13 mouse cellular contexts compared by ENCODE assay signal in genomic region chr12:86886446-86886965, GRCm38 (mm10). TPM values are rescaled to one million over a fixed set of nuclear protein-coding genes. Genes with fewer than 3 reads are reported as not detected.
DNase-seq lines count a peak whose midpoint lies in the region; ATAC-seq and TF ChIP-seq lines count a peak whose summit lies in the region.
"Had no signal": no experiment of that assay in that cellular context is flagged by ENCODE, and none has a peak within 500 bp of the region (broad histone marks: within the 10 kb centered on the region; RNA-seq: fewer than 3 reads in every experiment).

No protein-coding gene starts in this region.

- no peaks in the 10 kb centered on the region for H3K27me3 ChIP-seq in heart, embryonic 16.5 days (ENCODE audit: control insufficient read depth, insufficient read depth, low read length)
- H3K27me3 ChIP-seq in lung, postnatal 0 days (replicated peaks; ENCODE audit: insufficient read depth, low read length), result no peaks in the 10 kb centered on the region
- H3K27me3 ChIP-seq in forebrain, embryonic 15.5 days, result no peaks in the 10 kb centered on the region
- no peaks in the 10 kb centered on the region for H3K27me3 ChIP-seq in stomach, embryonic 14.5 days (ENCODE audit: control insufficient read depth, insufficient read depth, low read length)

- H3K36me3 ChIP-seq in heart, embryonic 16.5 days (ENCODE audit: control insufficient read depth, insufficient read depth), result no peaks in the 10 kb centered on the region
- H3K36me3 ChIP-seq in lung, postnatal 0 days (ENCODE audit: insufficient read depth, low read length), result no peaks in the 10 kb centered on the region
- H3K36me3 ChIP-seq in forebrain, embryonic 15.5 days, result no peaks in the 10 kb centered on the region
- peaks cover 4% of the 10 kb centered on the region for H3K36me3 ChIP-seq in stomach, embryonic 14.5 days (ENCODE audit: control insufficient read depth, insufficient read depth, low read length)

- TF ChIP-seq EP300 in lung, postnatal 0 days (IDR thresholded peaks at IDR 0.05), result no peak

- TF ChIP-seq CTCF in lung, postnatal 0 days (IDR thresholded peaks at IDR 0.05), result no peak

- ATAC-seq in heart, embryonic 16.5 days (replicated peaks; ENCODE audit: extremely low read depth, insufficient read depth, low FRiP score), result no peak
- ATAC-seq in lung, postnatal 0 days, result no peak
- no peak for ATAC-seq in forebrain, embryonic 15.5 days (replicated peaks)
- no peak for ATAC-seq in stomach, embryonic 14.5 days (ENCODE audit: insufficient number of reproducible peaks, insufficient read depth, low FRiP score, low read depth)
- ATAC-seq: activated CD4-positive, CD25-positive, alpha-beta regulatory T cell, adult 4 months had no signal

- H3K4me2 ChIP-seq in heart, embryonic 16.5 days (ENCODE audit: low read depth, low read length), result no peak overlapping the region
- H3K4me2 ChIP-seq in lung, postnatal 0 days (replicated peaks; ENCODE audit: low read depth, low read length), result no peak overlapping the region
- no peak overlapping the region for H3K4me2 ChIP-seq in forebrain, embryonic 15.5 days (replicated peaks)
- H3K4me2 ChIP-seq in stomach, embryonic 14.5 days (replicated peaks; ENCODE audit: low read depth, low read length), result no peak overlapping the region

- H3K9ac ChIP-seq in heart, embryonic 16.5 days (ENCODE audit: low read length), result no peak overlapping the region
- H3K9ac ChIP-seq in lung, postnatal 0 days (replicated peaks; ENCODE audit: low read depth), result no peak overlapping the region
- H3K9ac ChIP-seq in forebrain, embryonic 15.5 days (replicated peaks), result no peak overlapping the region
- no peak overlapping the region for H3K9ac ChIP-seq in stomach, embryonic 14.5 days (replicated peaks; ENCODE audit: low read depth, low read length)

- no peaks in the 10 kb centered on the region for H3K9me3 ChIP-seq in heart, embryonic 16.5 days (replicated peaks; ENCODE audit: control insufficient read depth, low read length)
- H3K9me3 ChIP-seq in lung, postnatal 0 days (ENCODE audit: low read length), result no peaks in the 10 kb centered on the region
- no peaks in the 10 kb centered on the region for H3K9me3 ChIP-seq in forebrain, embryonic 15.5 days
- no peaks in the 10 kb centered on the region for H3K9me3 ChIP-seq in stomach, embryonic 14.5 days (ENCODE audit: control insufficient read depth, low read depth, low read length)

- no peak overlapping the region for H3K4me3 ChIP-seq in heart, embryonic 16.5 days (ENCODE audit: low read length)
- H3K4me3 ChIP-seq in lung, postnatal 0 days (ENCODE audit: low read depth, low read length), result no peak overlapping the region
- H3K4me3 ChIP-seq in forebrain, embryonic 15.5 days, result no peak overlapping the region
- H3K4me3 ChIP-seq in stomach, embryonic 14.5 days (ENCODE audit: low read depth, low read length), result no peak overlapping the region

- 74% methylated on average over 7 of the region's 7 CpGs for WGBS in heart, embryonic 16.5 days
- 69% methylated on average over 7 of the region's 7 CpGs for WGBS in lung, postnatal 0 days
- 55% methylated on average over 7 of the region's 7 CpGs for WGBS in forebrain, embryonic 15.5 days
- WGBS in stomach, embryonic 14.5 days, result 71% methylated on average over 7 of the region's 7 CpGs

- peak overlapping the region; percentile 52; the same call in 1 of the 2 replicates for H3K27ac ChIP-seq in heart, embryonic 16.5 days (ENCODE audit: low read length)
- H3K27ac ChIP-seq in lung, postnatal 0 days (ENCODE audit: low read length), result peak overlapping the region; percentile 99
- peak overlapping the region; percentile 100 for H3K27ac ChIP-seq in forebrain, embryonic 15.5 days (replicated peaks)
- peak overlapping the region; percentile 39; the same call in 1 of the 2 replicates for H3K27ac ChIP-seq in stomach, embryonic 14.5 days (ENCODE audit: low read length)

- H3K4me1 ChIP-seq in heart, embryonic 16.5 days (ENCODE audit: control insufficient read depth, insufficient read depth, low read length), result peaks cover 50% of the 10 kb centered on the region
- H3K4me1 ChIP-seq in lung, postnatal 0 days (ENCODE audit: insufficient read depth, low read depth, low read length), result peaks cover 37% of the 10 kb centered on the region
- H3K4me1 ChIP-seq in forebrain, embryonic 15.5 days, result peaks cover 68% of the 10 kb centered on the region
- H3K4me1 ChIP-seq in stomach, embryonic 14.5 days (ENCODE audit: control insufficient read depth, insufficient read depth, low read length), result peaks cover 56% of the 10 kb centered on the region

- no peak for DNase-seq in heart, adult 9 months (ENCODE audit: low spot score in 2 of 2)
- DNase-seq in lung, postnatal 0 days (ENCODE audit: low spot score), result no peak
- DNase-seq in lung, postnatal 36 days, result no peak
- DNase-seq in cerebellum, postnatal 10 days, result no peak
- DNase-seq in adrenal gland, postnatal 14 days, result no peak
- DNase-seq: cerebellum, adult 11 months; kidney, adult 8-10 months; lung, adult 18-20 months; thymus, postnatal 4 days had no signal

RNA-seq across cellular contexts. Expression of gene Irf2bpl, which starts 1.9 kb away (rescaled TPM):
- 25.4 and 32.4 TPM in 2 replicates for polyA plus RNA-seq in heart, embryonic 16.5 days (2015; fragmentation: Nextera tagmentation; extraction: Ambion mirVana)
- polyA plus RNA-seq in lung, postnatal 0 days (2015; fragmentation: Nextera tagmentation; extraction: Ambion mirVana), result 39.5 and 49.1 TPM in 2 replicates
- 94.9 and 95.8 TPM in 2 replicates for polyA plus RNA-seq in forebrain, embryonic 15.5 days (2015; fragmentation: Nextera tagmentation; extraction: Ambion mirVana)
- polyA plus RNA-seq in stomach, embryonic 14.5 days (2014; fragmentation: Nextera tagmentation; extraction: Ambion mirVana), result 18.2 and 21.6 TPM in 2 replicates
- total RNA-seq in adrenal gland, postnatal 14 days (2021), result 48.4 and 53.8 TPM in 2 replicates

Comparison
In these comparisons a context has a peak if more than half of its experiments do, and no peak if none do; other contexts are left out.
1. H3K27ac ChIP-seq: peak in every context shown above with its lines; median percentile 100 in forebrain, embryonic 15.5 days; 99 in lung, postnatal 0 days; 52 in heart, embryonic 16.5 days; 39 in stomach, embryonic 14.5 days.